Mouse (Mus musculus) MEL (cell line): Measurements from ENCODE around the gene Isoc2b. TPM values are rescaled to one million over a fixed set of nuclear protein-coding genes. Genes with fewer than 3 reads are reported as not detected.

Experiments
- DNase-seq: peaks from one replicate; pipeline ENCODE4 v3.0.0; 2011; ENCODE audit warnings: low read depth, low spot score
- H3K27ac ChIP-seq: 2 replicates; pipeline ENCODE4 v1.5.1; 2012; ENCODE audit warnings: low read depth, mild to moderate bottlenecking, control low read depth, low read length, moderate library complexity; ENCODE audit not compliant: control insufficient read depth
- H3K27me3 ChIP-seq, 2 experiments: fragments of 150-350 bp in 1 of 2; sonication (generic) in 1 of 2; 2 replicates each; pipeline ENCODE4 v1.6.1; 2012; ENCODE audit warnings: low read length in 2 of 2, mild to moderate bottlenecking in 2 of 2, improper control_type of control experiment in 1 of 2, moderate library complexity in 1 of 2; ENCODE audit not compliant: insufficient read depth in 2 of 2, control insufficient read depth in 1 of 2
- H3K36me3 ChIP-seq, 2 experiments: 2 replicates each; pipeline ENCODE4 v1.6.1; 2012 to 2014; ENCODE audit warnings: low read length in 2 of 2, improper control_type of control experiment in 1 of 2, inconsistent platforms in 1 of 2, mild to moderate bottlenecking in 1 of 2; ENCODE audit not compliant: insufficient read depth in 2 of 2, control insufficient read depth in 1 of 2
- H3K4me1 ChIP-seq, 2 experiments: fragments of 150-350 bp in 1 of 2; sonication (generic) in 1 of 2; 2 replicates each; pipeline ENCODE4 v1.6.1; 2012; ENCODE audit warnings: low read length in 2 of 2, improper control_type of control experiment in 1 of 2, mild to moderate bottlenecking in 1 of 2; ENCODE audit not compliant: insufficient read depth in 2 of 2, control insufficient read depth in 1 of 2
- H3K4me3 ChIP-seq, 2 experiments: fragments of 150-350 bp in 1 of 2; sonication (generic) in 1 of 2; 2 replicates each; pipeline ENCODE4 v1.5.1; 2012; ENCODE audit warnings: low read depth in 2 of 2, low read length in 2 of 2, mild to moderate bottlenecking in 2 of 2, moderate library complexity in 2 of 2, control low read depth in 1 of 2, improper control_type of control experiment in 1 of 2; ENCODE audit not compliant: control insufficient read depth in 1 of 2, insufficient read depth in 1 of 2
- H3K79me2 ChIP-seq: 2 replicates; pipeline ENCODE4 v1.6.1; 2012; ENCODE audit warnings: mild to moderate bottlenecking, low read length, moderate library complexity; ENCODE audit not compliant: control insufficient read depth, poor library complexity, insufficient read depth
- H3K9ac ChIP-seq: 2 replicates; pipeline ENCODE4 v1.6.1; 2012; ENCODE audit warnings: low read depth, mild to moderate bottlenecking, control low read depth, low read length, moderate library complexity; ENCODE audit not compliant: control insufficient read depth, poor library complexity, severe bottlenecking
- H3K9me3 ChIP-seq: fragments of 150-350 bp; sonication (generic); replicated peaks from 2 replicates; pipeline ENCODE4 v1.6.1; 2012; ENCODE audit warnings: mild to moderate bottlenecking, low read length, improper control_type of control experiment, moderate library complexity; ENCODE audit not compliant: insufficient read depth
- CHD2 ChIP-seq: IDR thresholded peaks from 2 replicates; pipeline ENCODE4 v1.6.1; 2011; ENCODE audit warnings: low read length, improper control_type of control experiment
- CTCF ChIP-seq, 3 experiments: IDR thresholded peaks in 2 of 3; conservative IDR thresholded peaks in 1 of 3; 2 replicates each; pipeline ENCODE4 v1.5.1; 2011 to 2012; ENCODE audit warnings: low read length in 3 of 3, low read depth in 2 of 3, mild to moderate bottlenecking in 2 of 3, improper control_type of control experiment in 1 of 3, inconsistent platforms in 1 of 3, mixed read lengths in 1 of 3, moderate library complexity in 1 of 3; ENCODE audit not compliant: control insufficient read depth in 1 of 3, insufficient read depth in 1 of 3, poor library complexity in 1 of 3, severe bottlenecking in 1 of 3
- E2F4 ChIP-seq: IDR thresholded peaks from 2 replicates; pipeline ENCODE4 v1.6.1; 2011; ENCODE audit warnings: low read depth, low read length, improper control_type of control experiment, borderline replicate concordance
- ELF1 ChIP-seq: IDR thresholded peaks from 2 replicates; pipeline ENCODE4 v1.6.1; 2014; ENCODE audit warnings: low read depth, mild to moderate bottlenecking, inconsistent platforms, low read length, improper control_type of control experiment, moderate library complexity
- GABPA ChIP-seq: IDR thresholded peaks from 2 replicates; pipeline ENCODE4 v1.6.1; 2012; ENCODE audit warnings: low read depth, mild to moderate bottlenecking, inconsistent platforms, low read length, improper control_type of control experiment, moderate library complexity
- HCFC1 ChIP-seq: IDR thresholded peaks from 2 replicates; pipeline ENCODE4 v1.6.1; 2012; ENCODE audit warnings: low read depth, mild to moderate bottlenecking, inconsistent platforms, low read length, improper control_type of control experiment, moderate library complexity
- KAT2A ChIP-seq: conservative IDR thresholded peaks from 2 replicates; pipeline ENCODE4 v1.6.1; 2012; ENCODE audit warnings: low read depth, low read length, improper control_type of control experiment, inconsistent platforms
- MAZ ChIP-seq: IDR thresholded peaks from 2 replicates; pipeline ENCODE4 v1.6.1; 2012; ENCODE audit warnings: low read depth, mild to moderate bottlenecking, inconsistent platforms, low read length, improper control_type of control experiment
- MEF2A ChIP-seq: IDR thresholded peaks from 2 replicates; pipeline ENCODE4 v1.6.1; 2014; ENCODE audit warnings: low read depth, mild to moderate bottlenecking, inconsistent platforms, low read length, improper control_type of control experiment; ENCODE audit not compliant: poor library complexity, insufficient replicate concordance, severe bottlenecking; ENCODE audit errors: extremely low read depth
- MYB ChIP-seq: IDR thresholded peaks from 2 replicates; pipeline ENCODE4 v1.6.1; 2011; ENCODE audit warnings: mild to moderate bottlenecking, low read depth, low read length, improper control_type of control experiment
- MYC ChIP-seq: IDR thresholded peaks from 2 replicates; pipeline ENCODE4 v1.6.1; 2011; ENCODE audit warnings: low read depth, mild to moderate bottlenecking, low read length, improper control_type of control experiment, moderate library complexity
- NELFE ChIP-seq: IDR thresholded peaks from 2 replicates; pipeline ENCODE4 v1.6.1; 2011; ENCODE audit warnings: low read depth, low read length, improper control_type of control experiment
- NRF1 ChIP-seq: IDR thresholded peaks from 2 replicates; pipeline ENCODE4 v1.6.1; 2014; ENCODE audit warnings: low read depth, mild to moderate bottlenecking, inconsistent platforms, low read length, improper control_type of control experiment, moderate library complexity; ENCODE audit not compliant: poor library complexity, insufficient read depth, severe bottlenecking
- POLR2A ChIP-seq, 2 experiments: IDR thresholded peaks; 2 replicates each; pipeline ENCODE4 v1.6.1; 2011 to 2012; ENCODE audit warnings: low read length in 2 of 2, mild to moderate bottlenecking in 2 of 2, control low read depth in 1 of 2, improper control_type of control experiment in 1 of 2, low read depth in 1 of 2, moderate library complexity in 1 of 2; ENCODE audit not compliant: control insufficient read depth in 1 of 2, insufficient read depth in 1 of 2, poor library complexity in 1 of 2
- POLR2AphosphoS2 ChIP-seq: IDR thresholded peaks from 2 replicates; pipeline ENCODE4 v1.6.1; 2011; ENCODE audit warnings: low read length, improper control_type of control experiment
- RAD21 ChIP-seq: IDR thresholded peaks from 2 replicates; pipeline ENCODE4 v1.6.1; 2011; ENCODE audit warnings: mild to moderate bottlenecking, low read depth, low read length, improper control_type of control experiment
- RCOR1 ChIP-seq: IDR thresholded peaks from 2 replicates; pipeline ENCODE4 v1.6.1; 2012; ENCODE audit warnings: low read depth, mild to moderate bottlenecking, inconsistent platforms, low read length, improper control_type of control experiment
- SMC3 ChIP-seq: IDR thresholded peaks from 2 replicates; pipeline ENCODE4 v1.6.1; 2011; ENCODE audit warnings: low read depth, low read length, improper control_type of control experiment
- TAL1 ChIP-seq: IDR thresholded peaks from 2 replicates; pipeline ENCODE4 v1.6.1; 2012; ENCODE audit warnings: mild to moderate bottlenecking, inconsistent platforms, low read length, moderate library complexity, mixed read lengths
- TBP ChIP-seq: IDR thresholded peaks from 2 replicates; pipeline ENCODE4 v1.8.0; 2011; ENCODE audit warnings: low read depth, low read length, improper control_type of control experiment
- UBTF ChIP-seq: IDR thresholded peaks from 2 replicates; pipeline ENCODE4 v1.6.1; 2012; ENCODE audit warnings: low read depth, mild to moderate bottlenecking, inconsistent platforms, low read length, improper control_type of control experiment, moderate library complexity, borderline replicate concordance; ENCODE audit not compliant: insufficient read depth
- USF1 ChIP-seq: IDR thresholded peaks from 2 replicates; pipeline ENCODE4 v1.6.1; 2014; ENCODE audit warnings: low read depth, mild to moderate bottlenecking, inconsistent platforms, low read length, improper control_type of control experiment, moderate library complexity
- ZC3H11A ChIP-seq: IDR thresholded peaks from 2 replicates; pipeline ENCODE4 v1.6.1; 2012; ENCODE audit warnings: low read depth, mild to moderate bottlenecking, inconsistent platforms, low read length, improper control_type of control experiment
- ZMIZ1 ChIP-seq: IDR thresholded peaks from 2 replicates; pipeline ENCODE4 v1.6.1; 2012; ENCODE audit warnings: low read depth, mild to moderate bottlenecking, inconsistent platforms, low read length, improper control_type of control experiment, moderate library complexity
- polyA plus RNA-seq, 2 experiments: library from polyadenylated mRNA; stranded (reverse) in 1 of 2; unstranded in 1 of 2; fragments of >175 nt in 1 of 2; fragments of >200 nt in 1 of 2; gene quantifications; 2 replicates each; pipeline versions ENCODE4 v1.2.1 to v1.2.4; 2012; ENCODE audit warnings: low replicate concordance in 2 of 2, low read depth in 1 of 2; ENCODE audit not compliant: insufficient read length in 2 of 2, insufficient read depth in 1 of 2, missing spikeins in 1 of 2
- total RNA-seq: library from RNA; depleted of rRNA; stranded (reverse); fragments of 300-350 nt; gene quantifications from 2 replicates; pipeline ENCODE4 v1.2.3, GENCODE M21; 2012

Gene Isoc2b
- total and polyA plus RNA-seq, 3 experiments = 2.8 to 3.0 TPM; not detected in 1

- no peak overlapping the region for H3K27ac ChIP-seq
- H3K79me2 ChIP-seq = no peaks in the 10 kb centered on the region
- H3K9ac ChIP-seq = no peak overlapping the region
- no peaks in the 10 kb centered on the region for H3K4me1 ChIP-seq
- no peaks in the 10 kb centered on the region; a peak in 3 of 4 replicates for H3K27me3 ChIP-seq
- no peak for DNase-seq
- no peak overlapping the region for H3K4me3 ChIP-seq
- no peak for TF ChIP-seq MEF2A
- no peak for TF ChIP-seq RAD21
- H3K9me3 ChIP-seq = no peaks in the 10 kb centered on the region
- no peaks in the 10 kb centered on the region for H3K36me3 ChIP-seq
These were observed 32.3 kb upstream of the Isoc2b start for GRCm38 (mm10) chr7:4902404-4902803.

GRCm38 (mm10) chr7:4901171-4901570 lies 31.1 kb upstream of the Isoc2b start:
- H3K4me1 ChIP-seq = no peaks in the 10 kb centered on the region
- H3K27me3 ChIP-seq = no peaks in the 10 kb centered on the region
- DNase-seq = peak; percentile 54
- H3K27ac ChIP-seq = no peak overlapping the region
- TF ChIP-seq NELFE (no peak), MYC (no peak), POLR2A (IDR thresholded peaks at IDR 0.05; ENCODE audit: control insufficient read depth in 1 of 2, insufficient read depth in 1 of 2, low read depth in 1 of 2, low read length in 2 of 2, poor library complexity in 1 of 2) (no peak), ZC3H11A (no peak), HCFC1 (no peak), CHD2 (no peak), UBTF (no peak), USF1 (no peak), ZMIZ1 (no peak), MYB (no peak), TAL1 (no peak), ELF1 (no peak), MAZ (no peak), NRF1 (no peak), RAD21 (peak; percentile 60), POLR2AphosphoS2 (no peak), CTCF (IDR thresholded peaks at IDR 0.05 in 2 of 3, conservative IDR thresholded peaks at IDR 0.05 in 1 of 3; ENCODE audit: control insufficient read depth in 1 of 3, insufficient read depth in 1 of 3, low read depth in 2 of 3, low read length in 3 of 3, poor library complexity in 1 of 3, severe bottlenecking in 1 of 3) (peak; percentile 54 to 74 (median 62)), GABPA (no peak), TBP (no peak), MEF2A (no peak), SMC3 (peak; percentile 61), RCOR1 (no peak), E2F4 (no peak), KAT2A (no peak)
- no peak overlapping the region for H3K4me3 ChIP-seq
- H3K9ac ChIP-seq = no peak overlapping the region
- no peaks in the 10 kb centered on the region for H3K79me2 ChIP-seq
- no peaks in the 10 kb centered on the region for H3K9me3 ChIP-seq
- no peaks in the 10 kb centered on the region for H3K36me3 ChIP-seq
